Mouse (Mus musculus) neural tube, embryonic 11.5 days (tissue): ENCODE results near the gene Olfr1211. TPM values are rescaled to one million over a fixed set of nuclear protein-coding genes. Genes with fewer than 3 reads are reported as not detected.

Experiments used
- ATAC-seq: fragments of 200-750 bp; cut with Nextera tagmentation; 2 replicates; pipeline ENCODE4 v1.8.0; 2017; ENCODE audit warnings: moderate number of reproducible peaks, mild to moderate bottlenecking, moderate TSS enrichment, moderate library complexity; ENCODE audit not compliant: insufficient read depth, low FRiP score, low TSS enrichment
- DNase-seq: peaks from one replicate; pipeline ENCODE4 v3.0.0-alpha.2; 2015; ENCODE audit warnings: low spot score
- H3K27ac ChIP-seq: fragments of 300-500 bp; sonication (generic); 2 replicates; pipeline ENCODE4 v1.5.1; 2014; ENCODE audit warnings: low read depth, mild to moderate bottlenecking, low read length
- H3K27me3 ChIP-seq: fragments of 300-500 bp; sonication (generic); 2 replicates; pipeline ENCODE4 v1.6.1; 2014; ENCODE audit warnings: mild to moderate bottlenecking, low read length, mixed read lengths; ENCODE audit not compliant: control insufficient read depth, insufficient read depth
- H3K36me3 ChIP-seq: fragments of 300-500 bp; sonication (generic); 2 replicates; pipeline ENCODE4 v1.6.1; 2014; ENCODE audit warnings: mild to moderate bottlenecking, low read length, moderate library complexity, mixed read lengths; ENCODE audit not compliant: control insufficient read depth, insufficient read depth
- H3K4me1 ChIP-seq: fragments of 300-500 bp; sonication (generic); 2 replicates; pipeline ENCODE4 v1.6.1; 2014; ENCODE audit warnings: low read length, mixed read lengths; ENCODE audit not compliant: control insufficient read depth, insufficient read depth
- H3K4me2 ChIP-seq: fragments of 300-500 bp; sonication (generic); 2 replicates; pipeline ENCODE4 v1.6.1; 2014; ENCODE audit warnings: low read depth, mild to moderate bottlenecking, moderate library complexity
- H3K4me3 ChIP-seq: fragments of 300-500 bp; sonication (generic); 2 replicates; pipeline ENCODE4 v1.5.1; 2014; ENCODE audit warnings: low read depth, low read length
- H3K9ac ChIP-seq: fragments of 300-500 bp; sonication (generic); 2 replicates; pipeline ENCODE4 v1.6.1; 2014; ENCODE audit warnings: mild to moderate bottlenecking, low read length
- H3K9me3 ChIP-seq: fragments of 300-500 bp; sonication (generic); 2 replicates; pipeline ENCODE4 v1.6.1; 2016; ENCODE audit warnings: low read length; ENCODE audit not compliant: control insufficient read depth
- WGBS: fragments of 180-500 bp; shearing (Covaris S2); extraction: QIAGEN DNeasy Blood & Tissue Kit; methylation state at CpG from one replicate; pipeline ENCODE4 v1.1.7; 2014; 5-methylcytosine and 5-hydroxymethylcytosine counted together
- polyA plus RNA-seq: library from polyadenylated mRNA; unstranded; fragments of >200 nt; fragmentation: Nextera tagmentation; extraction: Ambion mirVana; gene quantifications from 2 replicates; pipeline ENCODE4 v1.2.1, GENCODE M21; 2014

The Olfr1211 gene
- not detected in 2 replicates for polyA plus RNA-seq

DNA sequence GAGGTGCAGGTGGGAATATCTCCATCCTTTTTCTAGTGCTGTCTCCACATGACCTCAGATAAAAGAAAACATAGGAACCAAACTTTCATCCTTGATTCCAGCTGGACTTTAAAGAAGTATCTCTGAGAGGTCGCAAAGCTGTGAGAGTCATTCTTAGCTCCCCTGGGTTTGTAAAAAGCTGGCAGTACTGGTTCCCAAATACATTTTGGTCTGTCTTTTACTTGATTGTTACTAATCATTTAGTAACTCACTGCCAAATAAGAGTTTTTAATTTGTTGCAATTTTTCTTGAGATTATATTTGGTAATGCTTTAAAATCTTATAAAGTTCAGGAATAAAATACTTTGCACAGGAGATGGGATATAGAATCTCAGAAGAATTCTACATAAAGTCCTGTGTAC, at the start of gene Olfr1211:
TSS of gene Olfr1211 (minus strand) at position 101 of the 400 bp plus-strand sequence.
- 93% methylated on average over 1 of the region's 1 CpGs for WGBS
- no peak within 1 kb of the TSS for H3K4me3 ChIP-seq
- no peaks in the 10 kb centered on the region for H3K27me3 ChIP-seq
- no peak within 1 kb of the TSS for H3K27ac ChIP-seq
- no peak within 1 kb of the TSS for H3K9ac ChIP-seq
- no peaks in the 10 kb centered on the region for H3K4me1 ChIP-seq
- H3K4me2 ChIP-seq, result no peak within 1 kb of the TSS
- no peaks in the 10 kb centered on the region for H3K36me3 ChIP-seq
- no peaks in the 10 kb centered on the region for H3K9me3 ChIP-seq
- ATAC-seq (no peak), DNase-seq (no peak)

DNA sequence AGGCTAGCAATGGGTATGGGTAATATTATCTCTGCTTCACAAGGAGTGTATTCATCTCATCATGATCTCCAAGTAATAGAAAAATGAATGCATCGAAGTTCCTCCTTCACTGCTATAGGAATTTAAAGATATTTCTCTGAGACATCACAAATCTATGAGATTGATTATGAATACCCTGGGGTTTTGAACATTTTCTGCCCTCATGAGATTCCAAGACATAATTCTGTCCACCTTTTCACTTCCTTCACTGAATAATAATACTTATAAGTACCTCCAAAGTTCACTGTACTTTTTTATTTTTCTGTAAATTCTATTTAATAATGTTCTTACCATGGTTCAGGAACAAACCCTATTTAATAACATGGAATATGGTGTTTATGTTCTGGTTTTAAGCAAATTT, 42.3 kb upstream of the Olfr1211 start, which contains the start of gene Gm13762:
TSS of gene Gm13762 (minus strand) at position 101 of the 400 bp plus-strand sequence.
- no peaks in the 10 kb centered on the region for H3K36me3 ChIP-seq
- no peak within 1 kb of the TSS for H3K4me2 ChIP-seq
- no peaks in the 10 kb centered on the region for H3K9me3 ChIP-seq
- H3K4me3 ChIP-seq, result no peak within 1 kb of the TSS
- ATAC-seq (no peak), DNase-seq (no peak)
- H3K9ac ChIP-seq, result no peak within 1 kb of the TSS
- H3K27me3 ChIP-seq, result no peaks in the 10 kb centered on the region
- no peaks in the 10 kb centered on the region for H3K4me1 ChIP-seq
- H3K27ac ChIP-seq, result no peak within 1 kb of the TSS
- WGBS, result 79% methylated on average over 1 of the region's 1 CpGs

DNA sequence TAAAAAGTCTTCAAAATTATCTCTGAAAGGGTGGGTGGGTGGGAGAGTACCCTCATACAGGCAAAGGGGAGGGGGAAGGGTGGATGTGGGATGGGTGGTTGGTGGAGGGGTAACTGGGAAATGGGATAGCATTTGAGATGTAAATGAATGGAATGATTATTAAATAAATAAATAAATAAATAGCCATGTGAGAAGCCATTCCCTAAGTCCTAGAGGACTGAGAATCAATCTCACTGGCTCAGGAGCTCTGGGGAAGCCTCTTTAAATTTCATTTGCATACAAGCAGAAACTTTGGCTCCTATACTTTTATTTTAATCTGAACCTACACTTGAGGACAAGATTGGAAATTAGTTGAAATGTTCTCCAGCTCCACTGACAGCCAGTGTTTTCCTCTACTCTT, 15.8 kb upstream of the Olfr1211 start, which contains the start of gene Olfr1212:
TSS of gene Olfr1212 (plus strand) at position 301 of the 400 bp plus-strand sequence.
- no peak within 1 kb of the TSS for H3K4me3 ChIP-seq
- ATAC-seq, result no peak
- no peak for DNase-seq
- no peaks in the 10 kb centered on the region for H3K36me3 ChIP-seq
- H3K9ac ChIP-seq, result no peak within 1 kb of the TSS
- no peak within 1 kb of the TSS for H3K27ac ChIP-seq
- no peaks in the 10 kb centered on the region for H3K9me3 ChIP-seq
- no peaks in the 10 kb centered on the region for H3K27me3 ChIP-seq
- H3K4me1 ChIP-seq, result no peaks in the 10 kb centered on the region
- H3K4me2 ChIP-seq, result no peak within 1 kb of the TSS

DNA sequence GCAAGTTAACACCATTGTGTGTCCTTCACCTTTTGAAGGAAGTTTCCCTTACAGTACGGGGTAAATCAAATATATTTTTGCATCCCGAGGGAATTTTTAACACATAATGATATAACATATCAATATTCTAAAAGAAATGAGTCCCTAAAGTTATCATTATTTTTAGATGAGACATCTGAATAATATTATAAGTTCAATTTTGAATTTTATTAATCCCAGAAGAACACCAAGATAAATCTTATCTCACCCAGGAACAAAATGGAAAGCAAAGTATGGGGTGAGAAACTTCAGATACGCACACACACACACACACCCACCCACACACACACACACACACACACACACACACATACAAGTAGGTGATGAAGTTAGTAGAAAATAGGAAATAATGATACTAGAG, 22.9 kb downstream of the Olfr1211 start, which contains the start of gene Olfr1209:
TSS of gene Olfr1209 (minus strand) at position 101 of the 400 bp plus-strand sequence.
- Histone ChIP-seq H3K27ac (no peak within 1 kb of the TSS), H3K4me1 (no peaks in the 10 kb centered on the region), H3K4me3 (no peak within 1 kb of the TSS), H3K9ac (no peak within 1 kb of the TSS), H3K4me2 (no peak within 1 kb of the TSS), H3K36me3 (no peaks in the 10 kb centered on the region), H3K9me3 (no peaks in the 10 kb centered on the region), H3K27me3 (no peaks in the 10 kb centered on the region)
- ATAC-seq, result no peak
- WGBS, result 94% methylated on average over 3 of the region's 3 CpGs
- DNase-seq, result no peak

DNA sequence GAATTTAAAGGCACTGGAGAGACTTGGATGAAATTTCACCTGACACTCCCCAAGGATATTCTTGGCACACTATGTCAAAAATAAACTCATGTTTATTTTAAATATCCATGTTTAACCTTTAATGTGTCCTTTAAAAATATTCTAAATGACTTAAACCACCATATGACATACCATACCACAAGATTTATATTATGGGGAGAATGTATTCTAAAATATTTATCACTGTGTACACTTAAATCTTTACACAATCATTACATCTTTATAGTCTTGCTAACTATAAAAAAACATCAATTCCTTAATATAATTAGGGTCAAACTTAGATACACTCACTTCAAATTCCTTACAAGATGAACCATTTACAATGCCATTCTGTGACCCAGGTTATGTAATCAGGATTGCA, 35.7 kb downstream of the Olfr1211 start, which contains the start of gene Olfr1208:
TSS of gene Olfr1208 (minus strand) at position 101 of the 400 bp plus-strand sequence.
- ATAC-seq (no peak), DNase-seq (no peak)
- Histone ChIP-seq H3K9ac (no peak within 1 kb of the TSS), H3K27me3 (no peaks in the 10 kb centered on the region), H3K9me3 (no peaks in the 10 kb centered on the region), H3K4me2 (no peak within 1 kb of the TSS), H3K4me1 (no peaks in the 10 kb centered on the region), H3K36me3 (no peaks in the 10 kb centered on the region), H3K27ac (no peak within 1 kb of the TSS), H3K4me3 (no peak within 1 kb of the TSS)

Other genes with a start within 250 kb of the Olfr1211 start
- gene Olfr1195, start 248.9 kb downstream of the Olfr1211 start, polyA plus RNA-seq, result not detected in 2 replicates
- gene Olfr1196, start 233.5 kb downstream of the Olfr1211 start, polyA plus RNA-seq, result not detected in 2 replicates
- not detected in 2 replicates for gene Olfr1197, start 205.7 kb downstream of the Olfr1211 start, polyA plus RNA-seq
- not detected in 2 replicates for gene Olfr1198, start 186.7 kb downstream of the Olfr1211 start, polyA plus RNA-seq
- gene Olfr1199, start 177.6 kb downstream of the Olfr1211 start, polyA plus RNA-seq, result not detected in 2 replicates
- gene Olfr1200, start 167.6 kb downstream of the Olfr1211 start, polyA plus RNA-seq, result not detected in 2 replicates
- not detected in 2 replicates for gene Olfr1201, start 145.1 kb downstream of the Olfr1211 start, polyA plus RNA-seq
- gene Olfr1202, start 123.6 kb downstream of the Olfr1211 start, polyA plus RNA-seq, result not detected in 2 replicates
- gene Olfr1205, start 108.4 kb downstream of the Olfr1211 start, polyA plus RNA-seq, result not detected in 2 replicates
- not detected in 2 replicates for gene Olfr1204, start 88.8 kb downstream of the Olfr1211 start, polyA plus RNA-seq
- not detected in 2 replicates for gene Olfr1206, start 74.9 kb downstream of the Olfr1211 start, polyA plus RNA-seq
- gene Olfr1208, start 35.8 kb downstream of the Olfr1211 start, polyA plus RNA-seq, result not detected in 2 replicates
- gene Olfr1209, start 23.0 kb downstream of the Olfr1211 start, polyA plus RNA-seq, result not detected in 2 replicates
- not detected in 2 replicates for gene Olfr1212, start 15.9 kb upstream of the Olfr1211 start, polyA plus RNA-seq
- not detected in 2 replicates for gene Gm13762, start 42.2 kb upstream of the Olfr1211 start, polyA plus RNA-seq
- gene Olfr1214, start 54.5 kb upstream of the Olfr1211 start, polyA plus RNA-seq, result not detected in 2 replicates
- gene Olfr1215, start 68.9 kb upstream of the Olfr1211 start, polyA plus RNA-seq, result not detected in 2 replicates
- not detected in 2 replicates for gene Olfr1216, start 80.2 kb upstream of the Olfr1211 start, polyA plus RNA-seq
- gene Olfr1217, start 94.0 kb upstream of the Olfr1211 start, polyA plus RNA-seq, result not detected in 2 replicates
- not detected in 2 replicates for gene Olfr1218, start 123.1 kb upstream of the Olfr1211 start, polyA plus RNA-seq
- not detected in 2 replicates for gene Olfr1219, start 145.4 kb upstream of the Olfr1211 start, polyA plus RNA-seq
- gene Olfr1220, start 168.7 kb upstream of the Olfr1211 start, polyA plus RNA-seq, result not detected in 2 replicates
- not detected in 2 replicates for gene Olfr1221, start 179.2 kb upstream of the Olfr1211 start, polyA plus RNA-seq
- gene Olfr1222, start 194.9 kb upstream of the Olfr1211 start, polyA plus RNA-seq, result not detected in 2 replicates
- gene Olfr1223, start 213.4 kb upstream of the Olfr1211 start, polyA plus RNA-seq, result not detected in 2 replicates
- not detected in 2 replicates for gene Olfr1224-ps1, start 226.0 kb upstream of the Olfr1211 start, polyA plus RNA-seq
- gene Olfr1225, start 236.6 kb upstream of the Olfr1211 start, polyA plus RNA-seq, result not detected in 2 replicates